Mouse (Mus musculus): ENCODE results near the gene Eva1c.
A peak's percentile ranks its signal among the peaks of the same experiment; 100 is the strongest.

Eva1c gene

DNA sequence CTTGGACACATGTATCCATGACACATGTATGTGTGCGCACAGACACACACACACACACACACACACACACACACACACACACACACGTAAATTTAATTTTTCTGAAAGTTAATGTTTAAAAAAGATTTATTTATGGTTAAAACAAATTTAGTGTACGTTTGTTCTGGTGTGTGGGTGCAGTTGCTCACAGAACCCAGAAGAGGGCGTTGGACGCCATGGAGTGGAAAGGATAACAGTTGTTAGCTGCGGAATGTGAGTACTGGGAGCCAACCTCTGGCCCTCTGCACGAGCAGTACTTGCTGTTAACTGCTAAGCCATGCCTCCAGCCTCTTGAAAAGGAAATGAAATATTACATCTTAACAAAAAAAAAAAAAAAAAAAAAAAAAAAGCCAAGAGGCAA, at the start of gene Eva1c:
Gene Eva1c (plus strand): TSS at position 263 of the 400 bp plus-strand sequence.
- peak; percentile 58 for DNase-seq (ENCODE audit: low read depth, low spot score)

DNA sequence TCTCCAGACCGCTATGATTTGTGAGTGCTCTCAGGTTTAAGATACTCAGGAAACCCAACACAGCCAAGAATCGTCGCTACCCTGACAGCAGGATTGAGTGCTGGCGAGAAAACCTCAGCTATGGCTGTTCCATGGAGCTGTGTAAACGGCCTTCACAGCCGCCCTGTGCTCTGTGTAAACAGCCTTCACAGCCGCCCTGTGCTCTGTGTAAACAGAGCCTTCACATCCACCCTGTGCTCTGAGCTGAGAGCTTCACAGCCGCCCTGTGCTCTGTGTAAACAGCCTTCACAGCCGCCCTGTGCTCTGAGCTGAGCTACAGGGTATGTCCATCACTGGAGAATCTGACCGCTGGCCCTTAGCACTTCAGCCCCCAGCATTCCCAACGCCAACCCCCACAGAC, 46.7 kb upstream of the Eva1c start:
- peak; percentile 26 for DNase-seq (ENCODE audit: low read depth, low spot score)

- no peak for DNase-seq (ENCODE audit: low read depth, low spot score)
Observed at GRCm38 (mm10) chr16:90783302-90783701, 43.2 kb upstream of the Eva1c start.

GRCm38 (mm10) chr16:90785257-90785656, 41.3 kb upstream of the Eva1c start:
- DNase-seq (ENCODE audit: low read depth, low spot score): no peak

GRCm38 (mm10) chr16:90788580-90788979, 37.9 kb upstream of the Eva1c start:
- no peak for DNase-seq (ENCODE audit: low read depth, low spot score)

DNA sequence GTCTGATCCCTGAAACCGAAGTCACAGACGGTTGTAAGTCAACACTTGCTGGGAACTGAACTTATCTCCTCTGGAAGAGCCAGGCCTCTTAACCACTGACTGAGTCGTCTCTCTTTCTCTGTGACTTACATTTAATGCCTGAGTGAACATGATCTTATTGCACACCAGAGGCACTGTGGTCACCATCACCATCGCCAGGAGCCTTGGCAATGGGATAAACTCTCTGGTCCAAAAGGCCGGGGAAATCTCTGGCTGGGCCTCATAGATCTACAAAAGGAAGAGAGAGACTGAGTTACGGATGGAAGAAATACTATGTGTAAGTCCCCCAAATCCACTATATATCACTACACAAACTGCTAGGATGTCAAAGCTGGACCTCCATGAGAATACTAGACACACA, 35.6 kb upstream of the Eva1c start:
- no peak for DNase-seq (ENCODE audit: low read depth, low spot score)

GRCm38 (mm10) chr16:90792066-90792465, 34.5 kb upstream of the Eva1c start:
- DNase-seq (ENCODE audit: low read depth, low spot score): no peak

- no peak for DNase-seq (ENCODE audit: low read depth, low spot score)
Observed at GRCm38 (mm10) chr16:90792500-90792899, 34.0 kb upstream of the Eva1c start.

GRCm38 (mm10) chr16:90794708-90795107, 31.8 kb upstream of the Eva1c start:
- no peak for DNase-seq (ENCODE audit: low read depth, low spot score)

DNA sequence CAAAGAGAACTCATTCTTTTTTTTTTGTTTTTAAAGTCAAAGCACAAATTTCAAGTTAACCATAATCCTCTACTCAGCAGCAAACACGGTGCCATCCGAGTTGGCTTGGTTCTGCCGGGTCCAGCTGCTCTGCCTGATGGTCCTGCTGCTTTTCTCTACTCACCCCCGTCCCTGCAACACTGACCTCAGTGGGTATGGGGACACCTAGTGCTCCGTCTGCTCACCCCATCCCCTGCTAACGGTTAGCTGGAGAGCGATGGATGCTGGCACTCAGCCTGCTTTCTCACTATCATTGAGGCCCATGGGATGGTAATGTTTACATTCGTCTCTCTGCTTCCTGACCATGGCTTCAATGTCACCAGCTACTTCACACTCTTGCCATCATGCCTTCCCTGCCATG, 28.1 kb upstream of the Eva1c start:
- DNase-seq (ENCODE audit: low read depth, low spot score): no peak

DNA sequence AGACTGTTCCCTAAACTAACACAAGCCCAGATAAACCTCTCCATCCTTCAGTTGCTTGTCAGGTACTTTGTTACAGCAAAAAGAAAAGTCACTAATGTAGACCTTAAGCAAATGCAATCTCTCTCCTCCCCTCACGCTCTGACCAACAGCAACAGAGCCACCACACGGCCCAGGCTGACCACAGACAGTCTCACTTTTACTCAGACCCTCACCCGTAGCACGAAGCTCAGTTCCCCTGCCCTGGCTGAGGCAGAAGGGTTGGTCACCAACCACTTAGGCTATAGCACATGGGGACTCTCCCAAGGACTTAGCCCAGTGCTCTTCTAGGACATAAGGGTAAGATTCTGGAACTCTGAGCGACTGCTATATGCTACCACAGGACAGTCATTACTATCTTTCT, 27.7 kb upstream of the Eva1c start:
- no peak for DNase-seq (ENCODE audit: low read depth, low spot score)

GRCm38 (mm10) chr16:90799840-90800239, 26.7 kb upstream of the Eva1c start:
- DNase-seq (ENCODE audit: low read depth, low spot score): no peak

- no peak for DNase-seq (ENCODE audit: low read depth, low spot score)
Observed at GRCm38 (mm10) chr16:90801251-90801650, 25.3 kb upstream of the Eva1c start.

- DNase-seq (ENCODE audit: low read depth, low spot score): peak; percentile 60
Observed at GRCm38 (mm10) chr16:90801928-90802327, 24.6 kb upstream of the Eva1c start.

DNA sequence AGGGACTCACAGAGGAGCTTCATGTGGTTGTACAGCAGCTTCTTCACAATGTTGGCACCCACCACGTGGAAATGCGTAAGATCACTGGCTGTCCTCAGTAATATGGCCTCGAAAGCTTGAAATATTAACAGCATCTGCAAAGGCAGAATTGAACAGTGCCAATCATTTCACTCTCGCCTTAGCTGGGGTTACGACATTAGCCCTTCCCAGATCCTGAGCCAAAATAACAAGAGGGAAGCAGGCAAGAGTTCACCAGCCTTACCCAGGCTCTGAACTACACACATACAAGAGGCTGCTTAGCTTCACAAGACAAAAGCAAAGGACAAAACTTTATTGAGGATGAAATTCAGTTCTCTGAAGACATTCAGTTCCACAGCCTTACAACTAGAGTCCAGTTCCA, 22.1 kb upstream of the Eva1c start:
- DNase-seq (ENCODE audit: low read depth, low spot score): no peak

DNA sequence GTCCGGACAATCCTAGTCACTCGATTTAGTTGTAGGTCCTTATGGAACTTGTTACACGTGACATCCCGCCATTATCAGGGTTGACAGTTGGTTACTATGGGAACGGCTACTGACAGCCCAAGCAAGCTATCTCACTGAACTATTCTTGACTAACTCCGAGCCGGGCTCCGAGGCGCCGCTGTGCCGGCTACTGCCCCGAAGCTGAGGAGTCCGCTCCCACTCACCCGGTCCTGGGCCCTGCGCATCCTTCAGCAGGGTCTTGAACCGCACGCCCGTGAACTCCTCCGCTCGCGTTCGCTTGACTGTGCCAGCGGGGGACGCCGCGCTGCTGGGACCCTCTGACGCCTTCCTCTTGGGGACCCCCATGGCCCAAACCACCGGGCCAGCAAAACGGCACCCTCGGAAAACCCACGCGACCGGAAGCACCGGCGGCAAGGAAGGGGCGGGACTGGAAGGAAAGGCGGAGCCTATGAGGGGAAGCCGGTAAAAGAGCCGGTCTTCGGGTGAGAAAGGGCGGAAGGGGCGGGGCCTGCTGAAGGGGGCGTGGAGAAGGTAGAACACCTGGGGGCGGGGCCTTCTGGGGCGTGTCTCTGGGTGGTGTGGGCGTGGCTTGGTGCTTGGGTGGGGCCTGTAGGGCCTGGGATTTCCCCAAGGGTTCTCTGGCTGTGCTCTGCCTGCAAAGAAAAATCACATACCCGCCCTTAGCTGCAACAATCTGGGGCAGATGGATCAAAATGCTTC, 16.4 kb upstream of the Eva1c start, which contains the start of gene Urb1:
Gene Urb1 (minus strand): TSS at position 439 of the 741 bp plus-strand sequence.
- peak; percentile 97 for DNase-seq (ENCODE audit: low read depth, low spot score)

- DNase-seq (ENCODE audit: low read depth, low spot score): peak; percentile 19
Observed at GRCm38 (mm10) chr16:90810716-90811256, 15.7 kb upstream of the Eva1c start.

DNA sequence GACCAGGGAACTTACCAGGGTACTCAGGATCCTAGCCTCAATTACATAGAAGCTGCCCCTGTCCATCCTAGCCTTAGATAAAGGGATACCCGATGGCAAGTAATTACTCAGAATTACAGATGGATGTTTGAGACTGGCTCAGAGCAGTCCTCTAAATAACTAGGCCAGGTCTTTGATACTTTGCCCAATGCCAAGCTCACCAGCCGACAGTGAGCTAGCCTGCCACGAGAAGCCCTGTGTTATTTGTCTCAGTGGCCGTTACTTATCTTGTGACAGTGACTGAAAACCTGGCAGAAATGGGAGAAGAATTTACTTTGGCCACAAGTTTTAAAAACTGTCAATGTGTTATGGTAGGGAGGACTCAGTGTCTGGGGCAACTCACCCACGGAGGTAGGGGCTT, 14.4 kb upstream of the Eva1c start:
- DNase-seq (ENCODE audit: low read depth, low spot score): no peak

GRCm38 (mm10) chr16:90820326-90820725, 6.2 kb upstream of the Eva1c start:
- peak; percentile 30 for DNase-seq (ENCODE audit: low read depth, low spot score)

- peak; percentile 44 for DNase-seq (ENCODE audit: low read depth, low spot score)
Observed at GRCm38 (mm10) chr16:90821046-90821697, 5.3 kb upstream of the Eva1c start.

- DNase-seq (ENCODE audit: low read depth, low spot score): no peak
Observed at GRCm38 (mm10) chr16:90822284-90822935, 4.1 kb upstream of the Eva1c start.

DNA sequence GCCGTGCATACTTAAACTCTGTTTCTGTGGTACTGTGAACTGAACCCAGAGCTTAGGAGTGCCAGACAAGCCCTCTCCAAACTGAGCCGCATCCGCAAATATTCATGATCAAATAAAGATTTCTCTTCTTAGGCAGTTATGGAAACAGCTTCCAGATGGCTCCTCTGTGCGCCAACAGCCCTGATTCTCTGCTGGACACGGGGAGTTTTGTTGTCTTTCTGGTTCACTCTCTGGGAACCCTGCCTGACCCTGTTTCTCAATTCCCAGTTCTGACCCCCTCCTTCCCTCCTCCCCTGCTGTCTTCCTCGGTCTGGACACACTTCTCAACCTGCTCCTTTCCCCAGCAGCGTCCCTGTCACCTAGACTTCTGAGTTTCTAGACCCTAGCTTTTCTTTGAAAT, 3.5 kb upstream of the Eva1c start:
- DNase-seq (ENCODE audit: low read depth, low spot score): no peak
